Mouse (Mus musculus): ENCODE measurements around the gene Gal3st2c. TPM values are rescaled to one million over a fixed set of nuclear protein-coding genes. Genes with fewer than 3 reads are reported as not detected.

Gal3st2c gene
- total RNA-seq (2023) = not detected

DNA sequence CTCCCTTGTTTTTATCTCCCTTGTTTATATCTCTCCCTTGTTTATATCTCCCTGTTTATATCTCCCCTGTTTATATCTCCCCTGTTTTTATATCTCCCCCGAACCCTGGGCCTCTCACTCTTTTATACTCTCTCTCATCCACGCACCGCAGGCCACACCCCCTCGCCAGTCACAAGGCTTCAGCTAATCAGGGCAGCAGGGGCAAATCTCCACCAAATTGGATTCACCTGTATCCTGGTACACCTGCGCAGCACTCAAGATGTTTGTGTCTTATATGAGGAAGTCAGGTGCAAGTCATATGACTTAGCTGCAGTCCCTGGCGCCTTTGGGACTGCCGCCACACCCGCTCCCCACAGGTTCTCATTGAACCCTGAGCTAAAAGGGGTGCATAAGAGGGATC, at the start of gene Gal3st2c:
Gene Gal3st2c, plus strand, starts transcription at position 301 of the 400 bp plus-strand sequence.

DNA sequence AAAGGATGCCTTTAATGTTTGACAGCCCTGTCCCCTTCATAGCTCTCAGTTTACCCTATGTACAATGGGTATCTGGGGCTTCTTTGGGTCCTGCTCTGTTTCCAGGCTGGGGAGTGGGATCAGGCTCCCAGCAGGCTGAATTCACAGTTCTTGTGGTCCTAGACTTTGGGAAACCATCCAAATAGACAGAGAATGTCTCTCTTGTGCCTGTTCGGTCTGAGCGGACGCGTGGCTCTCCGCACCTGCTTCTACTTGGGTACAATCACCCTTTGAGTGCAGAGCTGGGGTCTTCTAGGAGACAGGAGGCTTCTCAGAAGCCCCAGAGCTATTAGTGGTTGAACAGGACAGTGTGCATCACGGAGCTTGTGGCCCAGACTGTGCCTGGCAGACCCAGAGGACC, 29.8 kb downstream of the Gal3st2c start, which contains the start of gene Neu4:
Gene Neu4, plus strand, starts transcription at position 301 of the 400 bp plus-strand sequence.

DNA sequence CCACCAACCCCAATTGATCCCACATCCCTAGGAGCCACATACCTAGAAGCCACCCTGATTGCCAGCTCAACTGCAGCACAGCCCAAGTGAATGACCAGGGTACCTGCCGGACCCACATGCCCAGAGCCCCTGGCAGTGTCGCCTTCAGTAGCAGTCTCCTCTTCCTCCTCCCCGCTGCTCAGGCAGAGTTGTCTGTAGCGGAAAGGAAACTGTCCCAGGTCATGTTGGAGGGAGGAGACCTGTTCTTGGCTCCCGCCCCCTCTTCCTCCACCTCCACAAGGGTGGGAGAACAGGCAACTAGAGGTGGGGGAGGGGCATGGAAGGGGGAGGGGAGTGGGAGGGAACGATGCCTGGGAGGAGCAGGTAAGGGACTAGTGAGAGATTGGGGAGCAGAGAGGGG, 62.1 kb downstream of the Gal3st2c start, which contains the start of gene Pdcd1:
Gene Pdcd1, minus strand, starts transcription at position 181 of the 400 bp plus-strand sequence.

Other genes with a start within 250 kb of the Gal3st2c start
- 10 to 100 TPM; 62.3 to 66.9 TPM for gene Atg4b, start 239.0 kb upstream of the Gal3st2c start, total RNA-seq (2023)
- gene Thap4, start 235.6 kb upstream of the Gal3st2c start, total RNA-seq (2023) = 10 to 100 TPM; 24.2 to 29.2 TPM
- 10 to 100 TPM; 58.5 to 63.6 TPM for gene Dtymk, start 188.6 kb upstream of the Gal3st2c start, total RNA-seq (2023)
- 10 to 100 TPM; 20.7 to 22.5 TPM for gene Ing5, start 186.5 kb upstream of the Gal3st2c start, total RNA-seq (2023)
- 10 to 100 TPM; 16.6 to 24.6 TPM for gene D2hgdh, start 165.6 kb upstream of the Gal3st2c start, total RNA-seq (2023)
- gene Gal3st2, start 129.2 kb upstream of the Gal3st2c start, total RNA-seq (2023) = not detected
- under 1 TPM in 1 of 2 experiments, not detected in 1; 0.24 TPM for gene Gal3st2b, start 72.2 kb upstream of the Gal3st2c start, total RNA-seq (2023)
- not detected for gene Neu4, start 29.9 kb downstream of the Gal3st2c start, total RNA-seq (2023)
- under 1 TPM; 0.26 to 0.28 TPM for gene Pdcd1, start 62.0 kb downstream of the Gal3st2c start, total RNA-seq (2023)